Mouse (Mus musculus) mouse trophoblast stem cell (cell line): ENCODE measurements around the gene Spon1.

ENCODE experiments used
- in situ Hi-C, 2 experiments: fragments of 300-500 bp; cut with MseI, MboI; formaldehyde crosslinking; loops; 2 replicates in 1 of 2; 3 replicates in 1 of 2; pipeline ENCODE4 v1.15.1; 2025

The Spon1 gene

DNA sequence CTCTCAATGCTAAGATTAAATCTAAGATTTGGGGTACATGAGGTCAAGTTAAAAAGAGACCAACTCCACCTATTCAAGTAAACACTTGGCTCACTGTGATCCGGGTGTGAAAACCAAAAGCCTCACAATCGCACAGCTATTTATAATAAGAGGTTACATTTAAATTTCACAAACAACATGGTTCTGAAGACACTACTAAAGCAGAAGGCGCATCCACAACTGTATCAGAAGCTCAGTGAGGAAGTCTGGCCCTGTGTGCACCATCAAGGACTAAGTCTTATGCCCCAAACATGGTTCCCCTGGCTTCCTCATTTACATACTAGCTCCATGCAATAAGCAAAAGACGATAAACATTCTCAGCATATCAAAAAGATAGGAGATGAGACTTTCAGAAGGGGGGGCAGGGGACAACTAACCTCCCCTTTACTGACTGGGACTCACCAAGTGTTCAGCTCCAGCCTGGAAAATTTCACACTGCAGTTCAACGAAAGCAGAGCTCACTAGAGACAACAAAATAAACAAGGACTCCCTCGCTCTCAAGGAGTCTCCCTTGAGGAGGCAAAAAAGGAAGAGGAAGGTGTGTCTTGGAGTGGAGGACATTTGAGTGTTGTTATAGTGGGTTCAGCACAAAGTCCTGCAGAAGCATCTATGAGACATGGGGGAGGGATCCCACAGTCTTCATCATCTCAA is 320.4 kb downstream of the Spon1 start:
- in situ Hi-C loops: no loop called here

DNA sequence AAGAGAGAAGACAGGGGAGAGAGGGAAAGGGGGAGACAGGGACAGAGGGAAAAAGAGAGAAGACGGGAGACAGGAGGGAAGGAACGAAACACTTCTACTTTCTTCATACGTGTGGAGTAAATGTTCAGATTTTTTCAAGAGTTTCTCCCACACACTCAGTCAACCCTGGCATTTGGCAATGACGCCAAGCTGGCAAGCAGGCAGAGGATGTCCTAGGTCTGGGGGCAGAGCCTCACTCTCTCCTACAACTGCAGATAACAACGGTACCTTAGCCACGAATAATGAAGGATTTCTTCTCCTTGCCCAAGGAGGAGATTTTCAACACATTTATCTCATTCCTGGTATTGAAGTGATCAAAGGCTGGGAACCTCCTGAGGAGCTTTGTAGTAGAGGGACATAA is 321.5 kb downstream of the Spon1 start:
- in situ Hi-C loops: no loop called here

DNA sequence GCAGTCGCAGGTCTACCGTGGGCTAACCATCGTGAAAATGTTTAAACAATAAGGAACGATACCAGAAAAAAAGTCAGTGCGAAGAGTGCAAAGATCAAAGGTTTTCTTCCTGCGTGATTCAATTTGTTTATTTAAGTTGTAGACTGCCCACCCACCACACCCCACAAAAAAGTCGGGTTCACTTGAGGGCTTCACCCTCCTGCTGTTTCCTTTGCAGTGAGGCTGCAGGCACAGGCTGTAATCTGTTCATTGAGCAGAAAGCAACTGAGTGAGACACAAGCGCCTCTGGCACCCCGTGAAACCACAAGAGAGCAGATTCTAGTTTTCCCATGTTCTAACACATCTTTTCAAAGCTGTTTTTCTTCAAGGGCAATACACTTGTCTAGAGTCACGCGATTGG is 322.2 kb downstream of the Spon1 start:
- in situ Hi-C loops: no loop called here

DNA sequence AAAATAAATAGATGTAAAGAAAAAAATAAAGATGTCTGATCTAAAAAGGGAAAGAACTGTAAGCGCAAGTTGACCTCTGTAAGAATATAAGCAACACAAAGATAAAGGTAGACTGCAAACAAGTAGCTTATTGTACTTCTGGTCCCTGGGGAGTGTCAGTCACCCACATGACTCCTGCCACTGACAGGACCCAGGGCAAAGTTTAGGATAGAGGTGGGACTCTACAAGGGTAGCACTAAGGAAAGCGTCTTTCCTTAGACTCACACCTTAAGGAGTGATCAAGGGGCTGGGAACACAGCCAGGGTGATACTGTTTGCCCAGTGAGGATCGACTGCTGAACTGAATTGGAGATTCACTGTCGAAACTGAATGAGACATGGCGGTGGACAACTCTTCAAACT is 323.1 kb downstream of the Spon1 start:
- in situ Hi-C loops: no loop called here

DNA sequence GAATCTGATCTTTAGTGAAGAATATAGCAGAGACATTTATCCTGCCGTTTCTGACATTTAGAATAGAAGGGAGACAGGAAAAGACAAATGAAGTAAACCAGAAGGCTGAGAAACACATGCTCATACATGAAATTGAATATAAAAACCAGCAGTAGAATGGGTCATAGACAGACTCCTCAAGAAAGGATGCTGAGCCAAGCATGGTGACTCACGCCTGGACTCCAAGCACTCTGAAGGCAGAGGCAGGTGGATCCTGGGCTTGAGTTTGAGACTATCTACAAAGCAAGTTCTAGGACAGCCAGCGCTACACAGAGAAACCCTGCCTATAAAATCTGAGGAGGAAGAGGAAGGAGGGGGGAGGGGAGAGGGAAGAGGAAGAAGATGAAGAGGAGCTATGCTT is 324.4 kb downstream of the Spon1 start:
- in situ Hi-C loops: no loop called here

DNA sequence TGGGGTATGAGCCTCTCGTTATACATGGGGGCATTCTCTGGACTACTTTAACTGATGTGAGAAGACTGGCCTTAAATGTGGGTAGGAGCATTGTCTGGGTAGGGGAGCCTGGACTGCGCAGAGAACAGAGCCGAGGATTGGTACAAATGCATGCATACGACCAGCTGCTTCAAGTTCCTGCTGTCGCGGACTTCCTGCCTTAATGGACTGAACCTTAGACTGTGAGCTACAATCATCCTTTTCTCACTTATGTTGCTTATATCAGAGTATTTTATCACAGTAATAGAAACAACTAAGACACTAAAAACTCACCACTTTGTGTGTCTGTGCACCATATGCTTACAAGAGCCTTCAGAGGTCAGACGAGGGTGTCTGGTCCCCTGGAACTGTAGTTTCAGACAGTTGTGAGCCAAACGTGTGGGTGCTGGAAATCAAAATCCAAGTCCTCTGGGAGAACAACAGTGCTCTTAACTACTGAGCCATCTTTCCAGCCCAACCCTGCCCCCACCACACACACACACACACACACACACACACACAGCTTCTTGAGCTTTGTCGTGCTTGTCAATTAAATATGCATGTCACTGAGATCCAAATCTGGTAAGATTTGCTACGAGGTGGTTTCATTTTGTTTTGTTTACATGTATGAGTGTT is 325.2 kb downstream of the Spon1 start:
- in situ Hi-C loops: no loop called here
